ENCODE assay signal across 8 mouse cellular contexts in the genomic region with DNA sequence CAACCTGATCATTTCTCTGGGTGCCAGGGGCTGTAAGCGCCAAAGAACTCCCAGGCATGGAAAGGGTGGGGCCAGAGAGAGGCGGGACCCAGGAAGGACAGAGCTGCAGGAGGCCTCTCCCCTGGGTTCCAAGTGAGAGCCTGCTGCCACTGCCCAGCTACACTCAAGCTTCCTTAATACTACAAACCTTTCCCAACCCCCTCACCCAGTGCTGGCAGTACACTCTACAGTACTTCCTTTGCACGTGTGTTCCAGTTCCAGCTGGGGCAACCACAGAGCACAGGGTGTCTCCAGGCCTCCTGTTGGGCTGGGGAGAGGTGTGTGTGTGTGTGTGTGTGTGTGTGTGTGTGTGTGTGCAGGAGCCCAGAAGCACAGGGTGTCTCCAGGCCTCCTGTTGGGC. TPM values are rescaled to one million over a fixed set of nuclear protein-coding genes. Genes with fewer than 3 reads are reported as not detected.
DNase-seq lines count a peak whose midpoint lies in the region; ATAC-seq and TF ChIP-seq lines count a peak whose summit lies in the region.

No protein-coding gene starts in this region.

- DNase-seq in MEL-GATA-1-ER (ENCODE audit: extremely low read depth, low read depth) = peak; percentile 62
- peak; percentile 20 for DNase-seq in embryonic facial prominence, embryonic 11.5 days (ENCODE audit: low spot score)
- peak; percentile 60 for DNase-seq in kidney, postnatal 0 days (ENCODE audit: low spot score)
- DNase-seq in lung, postnatal 4 days = peak; percentile 53 to 72
- peak; percentile 66 to 83 for DNase-seq in thymus, postnatal 36 days
- DNase-seq in frontal cortex, postnatal 36 days (ENCODE audit: low spot score in 2 of 2) = no peak
- DNase-seq in right cerebral cortex, adult 18-20 months = no peak
- no peak for DNase-seq in right cerebral cortex, postnatal 4 days

- no peak overlapping the region for H3K4me2 ChIP-seq in embryonic facial prominence, embryonic 11.5 days (ENCODE audit: low read depth, low read length)
- H3K4me2 ChIP-seq in kidney, postnatal 0 days (ENCODE audit: low read length) = no peak overlapping the region

- H3K9me3 ChIP-seq in embryonic facial prominence, embryonic 11.5 days (replicated peaks; ENCODE audit: control insufficient read depth, low read length) = no peaks in the 10 kb centered on the region
- no peaks in the 10 kb centered on the region for H3K9me3 ChIP-seq in kidney, postnatal 0 days (replicated peaks; ENCODE audit: low read length)

- H3K27me3 ChIP-seq in embryonic facial prominence, embryonic 11.5 days (ENCODE audit: control insufficient read depth, insufficient read depth, low read length) = no peaks in the 10 kb centered on the region; the same call in 1 of the 2 replicates
- no peaks in the 10 kb centered on the region for H3K27me3 ChIP-seq in kidney, postnatal 0 days (ENCODE audit: insufficient read depth, low read length)

- no peak overlapping the region for H3K4me3 ChIP-seq in embryonic facial prominence, embryonic 11.5 days (ENCODE audit: low read depth, low read length)
- H3K4me3 ChIP-seq in kidney, postnatal 0 days (replicated peaks; ENCODE audit: low read depth, low read length) = no peak overlapping the region

- TF ChIP-seq CTCF in kidney, postnatal 0 days (IDR thresholded peaks at IDR 0.05; ENCODE audit: low read depth) = no peak

- peaks cover 51% of the 10 kb centered on the region for H3K4me1 ChIP-seq in embryonic facial prominence, embryonic 11.5 days (ENCODE audit: control insufficient read depth, insufficient read depth, low read length)
- peaks cover 29% of the 10 kb centered on the region for H3K4me1 ChIP-seq in kidney, postnatal 0 days (replicated peaks; ENCODE audit: insufficient read depth, low read length)

- H3K36me3 ChIP-seq in embryonic facial prominence, embryonic 11.5 days (replicated peaks; ENCODE audit: control insufficient read depth, insufficient read depth, low read depth, low read length) = no peaks in the 10 kb centered on the region
- H3K36me3 ChIP-seq in kidney, postnatal 0 days (ENCODE audit: insufficient read depth, low read length) = no peaks in the 10 kb centered on the region

- H3K9ac ChIP-seq in embryonic facial prominence, embryonic 11.5 days (replicated peaks; ENCODE audit: low read length) = no peak overlapping the region; the same call in 1 of the 2 replicates
- H3K9ac ChIP-seq in kidney, postnatal 0 days (ENCODE audit: low read depth, low read length) = no peak overlapping the region

- 39% methylated on average over 3 of the region's 3 CpGs for WGBS in embryonic facial prominence, embryonic 11.5 days
- 25% methylated on average over 3 of the region's 3 CpGs for WGBS in kidney, postnatal 0 days

- no peak for ATAC-seq in embryonic facial prominence, embryonic 11.5 days (replicated peaks; ENCODE audit: insufficient number of reproducible peaks, low FRiP score, low TSS enrichment, low read depth)
- peak; percentile 53 for ATAC-seq in kidney, postnatal 0 days (replicated peaks; ENCODE audit: low FRiP score, low read depth)

- H3K27ac ChIP-seq in embryonic facial prominence, embryonic 11.5 days (replicated peaks; ENCODE audit: low read depth, low read length) = peak overlapping the region; percentile 13; the same call in 1 of the 2 replicates
- peak overlapping the region; percentile 42; the same call in 1 of the 2 replicates for H3K27ac ChIP-seq in kidney, postnatal 0 days

RNA-seq across cellular contexts. Expression of a gene that starts 56.8 kb away (rescaled TPM):
- 7.5 and 8.1 TPM in 2 replicates for polyA plus RNA-seq in embryonic facial prominence, embryonic 11.5 days (2014; fragmentation: Nextera tagmentation; extraction: Ambion mirVana)
- polyA plus RNA-seq in kidney, postnatal 0 days (2015; fragmentation: Nextera tagmentation; extraction: Ambion mirVana) = 5.9 and 8.4 TPM in 2 replicates

Comparison
In these comparisons a context has a peak if more than half of its experiments do, and no peak if none do; other contexts are left out.
1. DNase-seq: peak in MEL-GATA-1-ER (single experiment), embryonic facial prominence, embryonic 11.5 days (single experiment), kidney, postnatal 0 days (single experiment), lung, postnatal 4 days (2 of 2) and thymus, postnatal 36 days (2 of 2); none in frontal cortex, postnatal 36 days (0 of 2), right cerebral cortex, adult 18-20 months (single experiment) and right cerebral cortex, postnatal 4 days (single experiment).